Mouse (Mus musculus) left cerebral cortex, postnatal 14 days (tissue): ENCODE results near the gene Spata16. TPM values are rescaled to one million over a fixed set of nuclear protein-coding genes. Genes with fewer than 3 reads are reported as not detected.

Experiments
- DNase-seq, 2 experiments: peaks; one replicate each; pipeline ENCODE4 v3.0.0; 2021 to 2022; ENCODE audit warnings: low spot score in 2 of 2, mixed read lengths in 1 of 2
- intact Hi-C: fragments of 180-260 bp; cut with DNase I; formaldehyde crosslinking; loops from one replicate; pipeline ENCODE4 v1.15.1; 2025
- total RNA-seq, 2 experiments: library from RNA; stranded (reverse); gene quantifications; 2 replicates each; pipeline ENCODE4 v1.2.3; 2021

Spata16 gene
- total RNA-seq, 2 experiments from 2014 or later, result 0.17 TPM; not detected in 1

DNA sequence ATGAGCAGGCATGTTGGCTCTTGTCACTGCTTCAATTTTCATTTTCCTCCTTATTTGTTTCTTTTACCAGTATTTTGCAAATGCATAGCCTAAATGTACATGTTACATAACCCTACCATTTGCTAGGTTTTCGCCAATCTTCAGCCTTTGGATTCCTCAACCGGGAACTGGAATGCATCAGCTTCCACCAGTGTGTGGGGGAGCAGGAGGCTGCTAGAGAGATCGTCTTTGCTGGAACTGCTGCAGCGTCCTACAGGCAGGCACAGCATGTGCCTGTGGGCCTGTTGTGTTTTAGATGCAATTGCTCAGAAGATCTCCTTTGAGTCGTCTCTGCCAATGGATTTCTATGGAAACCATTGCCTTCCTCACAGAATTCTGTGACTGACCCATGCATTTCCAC, 182.0 kb downstream of the Spata16 start:
- DNase-seq, result no peak
- intact Hi-C loops, result no loop called here

DNA sequence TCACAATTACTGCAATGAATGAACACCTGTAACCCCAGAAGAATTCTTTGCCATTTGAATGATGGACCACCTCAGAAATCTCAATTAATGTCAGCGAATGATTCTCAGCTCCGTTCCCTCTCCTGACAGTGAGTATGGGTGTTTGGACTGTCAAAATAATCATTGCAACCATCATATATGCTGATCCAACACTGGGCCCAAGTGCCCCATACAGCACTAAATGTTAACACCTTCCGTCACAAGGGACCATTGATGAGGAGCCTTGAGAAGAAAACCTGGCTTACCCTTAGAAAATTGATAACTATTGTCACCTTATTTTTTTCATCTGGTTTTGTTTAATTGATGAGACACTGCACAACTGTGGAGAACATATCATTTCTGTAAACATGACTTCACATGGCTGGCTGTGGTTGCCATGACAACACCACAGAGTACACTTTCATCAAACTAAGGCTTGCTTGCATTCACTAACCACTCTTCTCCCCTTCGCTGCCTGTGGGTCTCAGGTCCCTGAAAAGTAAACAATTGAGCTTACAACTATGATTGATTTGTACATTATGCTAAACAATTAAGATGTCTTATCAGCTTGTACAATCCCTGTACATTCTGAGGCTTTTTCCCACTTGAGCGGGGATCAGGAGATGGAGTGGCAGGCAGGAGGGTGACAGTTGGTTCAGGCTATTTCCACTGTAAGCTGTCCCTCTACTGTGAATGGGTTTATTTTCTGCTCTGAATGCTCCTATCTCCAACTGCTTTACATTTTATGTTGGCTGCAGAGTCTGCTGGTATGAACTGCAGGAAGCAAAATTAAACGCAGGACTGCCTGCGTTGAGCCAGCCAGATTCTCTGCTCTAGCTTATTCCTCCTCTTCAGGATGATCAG, 189.8 kb downstream of the Spata16 start:
- DNase-seq, result peak; percentile 44 to 50
- intact Hi-C loops, result loop anchor here (10.0 kb wide), 2 partner anchors 352 to 492 kb away; partner anchors contain the start of gene Nlgn1

DNA sequence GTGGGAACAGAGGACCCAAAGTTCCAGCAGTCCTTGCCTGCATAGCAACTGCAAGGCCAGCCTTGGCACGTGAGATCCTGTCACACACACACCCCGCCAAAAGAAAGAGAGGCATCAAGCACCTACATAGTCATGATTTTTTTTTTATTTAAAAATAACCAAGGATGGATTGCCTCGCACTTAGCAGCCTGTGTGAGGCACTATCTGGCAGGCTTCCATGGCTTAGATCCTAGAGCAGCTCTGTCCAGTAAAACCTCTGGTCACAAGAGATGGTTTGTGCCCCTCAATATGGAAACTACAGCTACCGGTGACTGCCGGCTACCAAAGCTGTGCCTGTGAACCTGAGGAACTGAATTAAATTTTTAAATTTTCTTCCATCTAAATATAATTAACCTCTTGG, 195.5 kb downstream of the Spata16 start:
- DNase-seq, result no peak
- intact Hi-C loops, result no loop called here

DNA sequence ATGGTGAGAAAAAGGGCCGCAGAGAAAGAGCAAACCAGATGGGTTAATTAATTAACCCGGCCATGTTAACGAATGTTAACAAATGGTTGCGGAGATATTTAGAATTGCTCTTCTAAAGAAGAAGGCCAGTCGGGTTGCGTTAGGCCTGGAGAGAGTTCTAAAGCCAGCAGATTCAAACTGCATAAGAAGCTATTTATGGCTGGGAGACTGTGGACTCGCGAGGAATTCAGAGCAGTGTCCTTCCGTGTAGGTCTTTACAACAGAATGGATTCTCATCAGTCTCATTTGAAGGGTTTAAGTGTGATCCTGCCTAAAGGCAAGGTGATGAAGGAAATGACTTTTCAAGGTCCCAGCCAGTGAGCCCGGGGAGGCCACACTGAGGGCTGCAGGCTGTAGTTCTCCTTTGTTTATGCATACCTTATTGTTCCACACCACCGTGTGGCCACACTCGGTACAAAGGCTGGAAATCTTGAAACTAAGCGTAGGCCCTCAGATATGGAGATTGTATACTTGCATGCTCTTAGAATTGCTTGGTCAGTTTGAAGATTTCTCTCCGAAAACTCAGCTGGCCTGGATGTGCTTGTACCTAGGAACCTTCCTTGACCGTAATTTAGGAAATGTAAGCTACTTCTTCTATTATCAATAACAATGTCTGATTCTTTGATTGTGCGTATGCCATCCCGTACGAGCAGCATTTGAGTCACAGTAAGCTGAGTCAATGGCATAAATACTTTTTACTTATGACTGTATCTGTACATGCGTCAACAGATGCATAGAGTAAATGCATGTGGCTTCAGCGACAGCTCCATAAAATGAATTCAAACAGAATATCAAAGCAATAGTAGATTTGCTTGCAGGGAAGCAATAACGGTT, 197.0 kb downstream of the Spata16 start:
- intact Hi-C loops, result no loop called here

GRCm38 (mm10) chr3:26835051-26835755, 197.8 kb downstream of the Spata16 start:
- intact Hi-C loops, result no loop called here
- DNase-seq, result no peak

More for the DNA sequence above, 197.0 kb downstream of the Spata16 start:
- DNase-seq, result peak; percentile 64 to 76

GRCm38 (mm10) chr3:26845041-26845440, 207.6 kb downstream of the Spata16 start:
- intact Hi-C loops, result no loop called here
- DNase-seq, result peak in 1 of 2 experiments; percentile 42

DNA sequence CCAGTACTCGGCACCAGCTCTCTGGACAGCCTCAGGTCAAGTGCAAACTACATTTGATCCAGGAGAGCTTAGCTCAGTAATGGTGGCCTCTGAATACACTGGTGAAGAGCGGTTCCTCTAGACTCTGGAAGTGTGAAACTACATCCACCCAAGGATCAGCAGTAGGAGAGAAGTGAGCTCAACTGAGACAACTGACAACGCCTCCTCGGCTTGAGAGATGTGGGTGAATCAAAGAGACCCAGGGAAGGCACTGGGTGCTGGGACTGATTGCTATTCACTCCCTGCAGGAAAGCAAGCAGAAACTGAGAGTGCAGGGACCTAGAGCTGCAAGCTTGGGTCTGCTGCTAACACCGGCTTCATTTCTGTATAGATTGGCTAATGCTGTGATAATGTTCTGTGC, 210.5 kb downstream of the Spata16 start:
- DNase-seq, result no peak
- intact Hi-C loops, result no loop called here

DNA sequence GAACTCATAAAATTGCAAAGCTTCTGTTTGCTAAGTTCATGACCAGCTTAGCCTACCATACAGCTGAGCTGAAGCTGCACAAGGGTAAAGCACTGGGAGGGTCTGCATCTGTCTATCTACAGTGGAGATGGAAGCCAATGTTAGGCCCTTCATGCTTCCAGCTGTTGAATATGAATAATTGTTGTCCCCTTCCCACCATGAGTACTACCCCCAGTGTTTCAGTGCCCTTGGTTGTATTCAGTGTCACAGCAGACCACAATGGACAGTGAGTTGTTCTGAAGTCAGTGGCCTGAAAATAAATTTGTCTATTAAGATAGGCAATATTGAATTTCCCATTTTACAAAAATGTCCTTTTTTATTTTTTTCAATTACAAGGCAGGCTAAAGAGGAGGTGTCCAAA, 212.8 kb downstream of the Spata16 start:
- no peak for DNase-seq
- intact Hi-C loops, result no loop called here

DNA sequence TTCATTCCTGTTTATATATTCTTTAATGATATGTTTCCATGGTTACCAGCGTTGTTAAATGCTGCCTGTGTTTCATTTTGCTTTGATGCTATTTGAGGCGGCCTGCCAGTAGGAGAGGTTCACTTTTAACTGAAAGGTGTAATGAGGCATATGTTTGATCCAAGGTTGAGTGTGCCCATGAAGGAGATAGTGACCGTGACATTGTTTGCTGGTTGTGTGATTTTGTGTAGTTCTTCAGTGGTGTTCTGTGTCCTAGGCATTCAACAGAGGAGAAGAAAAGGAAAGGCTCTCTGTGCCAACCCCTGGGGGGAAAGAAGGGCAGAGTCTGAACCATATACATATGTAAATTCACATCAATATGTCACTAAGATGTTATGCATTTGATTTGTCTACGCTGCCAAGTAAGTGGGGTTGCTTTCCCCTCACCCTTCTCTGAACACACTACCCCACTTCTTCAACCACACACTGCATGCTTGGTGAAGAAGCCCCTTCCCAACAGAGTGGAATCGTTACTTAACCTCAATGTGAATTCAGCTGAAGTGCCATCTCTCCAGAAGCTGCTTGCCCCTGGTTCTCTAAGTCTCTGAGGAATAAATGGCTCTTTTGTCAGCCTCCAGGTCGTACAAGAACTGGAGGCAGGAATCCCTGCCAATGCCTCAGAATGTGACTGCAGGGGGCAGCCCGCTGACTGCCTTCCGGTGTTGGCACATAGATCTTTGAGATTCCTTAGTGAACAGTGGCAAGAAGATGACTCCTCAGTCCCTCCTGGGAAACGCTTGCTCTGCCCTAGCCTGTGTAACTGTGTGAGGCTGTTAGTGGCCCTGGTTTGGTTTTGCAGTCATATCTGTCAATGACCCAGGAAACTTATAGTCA, 213.5 kb downstream of the Spata16 start:
- intact Hi-C loops, result no loop called here
- DNase-seq, result no peak

DNA sequence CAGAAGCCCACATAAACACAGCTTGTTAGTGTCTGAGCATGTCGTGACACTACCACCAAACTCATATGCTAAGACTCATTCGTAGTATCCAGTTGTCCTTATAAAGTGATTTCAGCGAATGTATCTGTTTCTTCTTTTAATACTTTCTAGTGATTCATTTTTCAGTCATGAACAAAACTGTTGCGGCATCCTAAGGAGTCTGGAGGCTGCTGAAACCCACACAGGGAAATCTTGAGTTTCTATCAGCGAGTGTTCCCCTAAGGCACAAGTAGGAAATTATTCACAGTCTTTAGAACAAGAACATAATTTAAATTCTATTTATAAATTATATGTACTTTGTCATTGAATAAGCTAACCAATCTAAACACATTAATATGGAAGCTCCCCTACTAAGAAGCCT, 216.1 kb downstream of the Spata16 start:
- peak in 1 of 2 experiments; percentile 28 for DNase-seq
- intact Hi-C loops, result no loop called here

DNA sequence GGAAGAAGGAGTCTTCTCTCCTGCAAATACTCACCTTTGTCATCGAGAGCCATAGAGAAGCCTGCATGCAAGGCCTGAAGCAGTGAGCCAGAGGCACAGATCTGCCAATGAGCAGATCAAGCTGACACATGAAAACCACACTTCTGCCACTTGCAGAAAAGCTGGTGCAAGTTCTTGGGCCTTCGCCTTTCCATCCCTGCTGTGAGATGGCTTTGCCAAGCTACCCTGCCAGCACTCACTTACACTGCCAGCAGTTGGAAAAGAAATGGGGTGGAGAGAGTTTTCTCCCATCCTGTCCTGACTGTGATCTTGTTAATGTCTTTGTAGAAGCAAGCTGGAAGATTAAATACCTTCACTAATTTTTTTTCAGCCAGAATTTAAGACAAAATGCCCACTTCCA, 237.3 kb downstream of the Spata16 start:
- intact Hi-C loops, result no loop called here
- DNase-seq, result peak in 1 of 2 experiments; percentile 23

GRCm38 (mm10) chr3:26877291-26877690, 239.9 kb downstream of the Spata16 start:
- intact Hi-C loops, result no loop called here
- no peak for DNase-seq

DNA sequence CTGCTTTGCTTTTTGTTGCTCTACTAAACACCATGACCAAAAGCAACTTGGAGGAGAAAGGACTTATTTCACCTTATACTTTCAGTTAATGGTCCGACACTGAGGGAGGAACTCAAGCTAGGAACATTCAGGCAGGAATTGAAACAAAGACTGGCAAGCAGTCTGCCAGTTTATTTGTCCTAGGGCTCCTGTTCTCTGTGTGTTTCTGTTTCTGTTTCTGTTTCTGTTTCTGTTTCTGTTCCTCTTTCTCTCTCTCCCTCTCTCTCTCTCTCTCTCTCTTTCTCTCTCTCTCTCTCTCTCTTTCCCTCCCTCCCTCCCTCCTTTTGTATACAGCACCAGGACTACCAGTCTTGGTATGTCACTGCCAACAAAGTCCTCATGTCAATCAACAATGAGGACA, 279.2 kb downstream of the Spata16 start:
- no peak for DNase-seq
- intact Hi-C loops, result no loop called here

GRCm38 (mm10) chr3:26920986-26921385, 283.6 kb downstream of the Spata16 start:
- intact Hi-C loops, result no loop called here

GRCm38 (mm10) chr3:26921576-26921975, 284.2 kb downstream of the Spata16 start:
- intact Hi-C loops, result no loop called here

More at GRCm38 (mm10) chr3:26920986-26921385, 283.6 kb downstream of the Spata16 start:
- DNase-seq, result no peak

GRCm38 (mm10) chr3:26923391-26923790, 286.0 kb downstream of the Spata16 start:
- DNase-seq, result peak in 1 of 2 experiments; percentile 11
- intact Hi-C loops, result no loop called here

More at GRCm38 (mm10) chr3:26921576-26921975, 284.2 kb downstream of the Spata16 start:
- DNase-seq, result peak; percentile 6 to 15

DNA sequence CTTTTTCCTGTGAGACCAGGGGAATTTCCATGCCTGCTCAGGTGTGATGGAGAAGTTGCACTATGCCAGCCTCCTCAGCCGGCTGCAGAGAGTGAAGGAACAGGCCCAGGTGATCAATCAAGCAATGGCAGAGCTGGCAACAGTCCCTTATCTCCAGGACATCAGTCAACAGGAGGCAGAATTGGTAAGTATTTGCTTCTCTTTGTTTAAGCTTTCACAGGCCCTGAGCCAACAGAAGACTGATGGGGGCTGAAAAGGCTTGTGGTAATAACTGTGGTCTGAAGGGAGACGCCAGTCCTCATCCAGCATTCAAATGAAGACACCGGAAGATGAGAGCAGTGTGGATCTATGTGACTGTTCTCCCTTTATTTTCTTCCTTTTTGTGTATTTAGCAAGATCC, 286.8 kb downstream of the Spata16 start:
- intact Hi-C loops, result no loop called here
- no peak for DNase-seq

DNA sequence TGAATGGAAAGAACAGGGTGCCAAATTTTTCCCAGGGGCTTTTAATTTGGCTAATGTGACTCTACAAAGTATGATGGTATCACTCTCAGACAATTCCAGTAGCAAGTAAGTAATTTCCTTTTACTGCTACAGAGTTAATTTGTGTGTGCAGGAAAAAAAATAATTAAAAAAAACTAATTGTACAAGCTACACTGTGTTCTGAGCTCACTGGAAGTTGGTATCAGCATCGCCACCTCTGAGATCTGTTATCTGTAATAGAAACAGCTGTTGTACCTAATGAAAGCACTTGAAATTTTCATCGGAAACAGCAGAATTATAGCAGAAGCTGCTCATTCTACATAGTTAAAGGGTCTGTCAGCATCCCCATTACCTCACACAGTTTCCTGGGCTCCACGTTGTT, 295.7 kb downstream of the Spata16 start:
- intact Hi-C loops, result no loop called here
- no peak for DNase-seq
